Mouse (Mus musculus): ENCODE measurements at regions not wholly inside any gene's neighbourhood (a gene's known extent, or its start where the extent isn't known, plus 50 kb on each side); places are given as distances from the start of the nearest gene placed in this dataset.

DNA sequence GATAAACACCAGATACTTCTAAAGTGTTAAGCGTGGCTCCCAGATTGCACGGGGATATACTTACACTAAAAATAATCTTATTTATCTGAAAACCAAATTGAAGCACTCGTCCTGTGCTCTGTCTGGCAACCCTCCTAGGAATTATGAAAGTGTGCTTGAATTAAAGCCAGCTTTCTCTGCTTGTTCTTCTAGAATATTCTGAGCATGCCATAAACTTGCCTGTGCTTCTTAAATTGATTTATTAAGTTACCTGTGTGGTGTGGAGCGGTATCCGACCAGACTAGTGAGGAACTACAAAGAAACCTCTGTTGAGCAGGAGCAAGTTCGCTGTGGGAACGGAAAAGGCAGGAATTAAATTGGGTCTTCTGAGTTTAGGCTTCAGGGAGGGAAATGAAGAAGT lies 154.0 kb upstream of the Gmds start:
- Histone ChIP-seq H3K27me3 (ENCODE audit: control insufficient read depth, insufficient read depth, low read length) (0 out of 2 replicates have a peak, but pooled peaks cover 4% of the 10 kb centered on the region), H3K4me2 (ENCODE audit: low read depth, low read length) (peak overlapping the region; percentile 1; the same call in 1 of the 2 replicates), H3K27ac (ENCODE audit: low read length) (no peak overlapping the region), H3K36me3 (ENCODE audit: control insufficient read depth, insufficient read depth, low read length) (no peaks in the 10 kb centered on the region), H3K4me1 (ENCODE audit: control insufficient read depth, insufficient read depth, low read length) (0 out of 2 replicates have a peak, but pooled peaks cover 3% of the 10 kb centered on the region), H3K4me3 (replicated peaks; ENCODE audit: low read length) (no peak overlapping the region), H3K9me3 (replicated peaks; ENCODE audit: control insufficient read depth, low read length) (no peaks in the 10 kb centered on the region), H3K9ac (ENCODE audit: low read length) (no peak overlapping the region)
- no peak for ATAC-seq (ENCODE audit: insufficient read depth, low FRiP score)
- 50% methylated on average over 7 of the region's 7 CpGs for WGBS

DNA sequence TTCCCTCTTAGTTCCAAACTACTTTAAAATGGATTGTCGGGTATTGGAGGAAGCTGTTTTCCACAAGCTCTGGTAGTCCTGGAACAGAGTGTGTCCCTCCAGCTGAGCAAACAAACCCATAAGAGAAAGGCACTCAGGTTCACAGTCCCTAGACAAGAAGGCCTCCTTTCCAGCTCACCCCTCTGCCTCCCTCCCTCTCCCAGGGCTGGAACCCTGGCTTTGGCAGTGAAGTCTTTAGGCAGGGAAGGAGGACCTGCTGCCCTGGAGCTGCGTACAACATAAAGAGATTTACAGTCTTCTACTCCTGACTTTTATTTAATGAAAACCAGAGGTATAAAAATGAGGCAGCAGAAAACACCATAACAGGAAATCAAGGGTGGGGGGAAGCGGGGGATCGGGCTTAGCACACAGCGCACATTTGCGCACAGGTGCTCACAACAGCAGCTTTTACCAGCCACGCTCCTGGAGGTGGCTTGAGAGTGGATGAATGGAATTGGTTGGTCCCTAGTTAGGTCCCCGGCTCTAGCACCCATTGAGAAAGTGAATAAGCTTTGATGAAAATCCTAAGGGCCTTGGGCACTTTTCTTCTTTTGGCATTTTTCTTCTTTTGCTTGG lies 143.0 kb upstream of the Gmds start:
- 72% methylated on average over 8 of the region's 8 CpGs for WGBS
- peak; percentile 50; the same call in 1 of the 2 replicates for ATAC-seq (ENCODE audit: insufficient read depth, low FRiP score)
- no peaks in the 10 kb centered on the region for H3K36me3 ChIP-seq (ENCODE audit: control insufficient read depth, insufficient read depth, low read length)
- H3K4me1 ChIP-seq (ENCODE audit: control insufficient read depth, insufficient read depth, low read length) = no peaks in the 10 kb centered on the region
- no peaks in the 10 kb centered on the region for H3K27me3 ChIP-seq (ENCODE audit: control insufficient read depth, insufficient read depth, low read length)
- no peak overlapping the region for H3K9ac ChIP-seq (ENCODE audit: low read length)
- no peak overlapping the region for H3K4me3 ChIP-seq (replicated peaks; ENCODE audit: low read length)
- no peak overlapping the region for H3K27ac ChIP-seq (ENCODE audit: low read length)
- no peaks in the 10 kb centered on the region for H3K9me3 ChIP-seq (replicated peaks; ENCODE audit: control insufficient read depth, low read length)
- H3K4me2 ChIP-seq (ENCODE audit: low read depth, low read length) = no peak overlapping the region

DNA sequence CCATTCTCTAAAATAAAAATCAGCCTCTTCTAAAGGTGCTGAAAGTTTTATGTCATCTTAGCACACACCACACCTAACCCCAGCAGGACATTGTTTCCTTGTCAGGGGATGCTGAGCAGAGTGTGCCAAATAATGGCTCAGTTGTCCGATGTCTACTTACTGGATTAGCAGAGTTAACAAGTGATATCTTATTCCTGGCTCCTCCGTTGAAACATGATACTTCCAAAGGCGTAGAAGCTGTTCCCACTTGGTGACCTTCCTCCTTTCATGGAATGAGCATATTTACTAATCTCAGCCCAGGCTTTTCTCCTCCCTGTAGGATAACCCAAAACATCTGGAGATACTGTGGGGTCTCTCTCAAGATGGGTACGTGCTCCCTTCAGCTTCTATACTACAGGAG lies 141.5 kb upstream of the Gmds start:
- no peaks in the 10 kb centered on the region for H3K4me1 ChIP-seq (ENCODE audit: control insufficient read depth, insufficient read depth, low read length)
- no peak for ATAC-seq (ENCODE audit: insufficient read depth, low FRiP score)
- no peaks in the 10 kb centered on the region for H3K9me3 ChIP-seq (replicated peaks; ENCODE audit: control insufficient read depth, low read length)
- H3K9ac ChIP-seq (ENCODE audit: low read length) = no peak overlapping the region
- H3K36me3 ChIP-seq (ENCODE audit: control insufficient read depth, insufficient read depth, low read length) = no peaks in the 10 kb centered on the region
- H3K27me3 ChIP-seq (ENCODE audit: control insufficient read depth, insufficient read depth, low read length) = no peaks in the 10 kb centered on the region
- H3K27ac ChIP-seq (ENCODE audit: low read length) = no peak overlapping the region
- H3K4me2 ChIP-seq (ENCODE audit: low read depth, low read length) = no peak overlapping the region
- H3K4me3 ChIP-seq (replicated peaks; ENCODE audit: low read length) = no peak overlapping the region
- 21% methylated on average over 4 of the region's 4 CpGs for WGBS

DNA sequence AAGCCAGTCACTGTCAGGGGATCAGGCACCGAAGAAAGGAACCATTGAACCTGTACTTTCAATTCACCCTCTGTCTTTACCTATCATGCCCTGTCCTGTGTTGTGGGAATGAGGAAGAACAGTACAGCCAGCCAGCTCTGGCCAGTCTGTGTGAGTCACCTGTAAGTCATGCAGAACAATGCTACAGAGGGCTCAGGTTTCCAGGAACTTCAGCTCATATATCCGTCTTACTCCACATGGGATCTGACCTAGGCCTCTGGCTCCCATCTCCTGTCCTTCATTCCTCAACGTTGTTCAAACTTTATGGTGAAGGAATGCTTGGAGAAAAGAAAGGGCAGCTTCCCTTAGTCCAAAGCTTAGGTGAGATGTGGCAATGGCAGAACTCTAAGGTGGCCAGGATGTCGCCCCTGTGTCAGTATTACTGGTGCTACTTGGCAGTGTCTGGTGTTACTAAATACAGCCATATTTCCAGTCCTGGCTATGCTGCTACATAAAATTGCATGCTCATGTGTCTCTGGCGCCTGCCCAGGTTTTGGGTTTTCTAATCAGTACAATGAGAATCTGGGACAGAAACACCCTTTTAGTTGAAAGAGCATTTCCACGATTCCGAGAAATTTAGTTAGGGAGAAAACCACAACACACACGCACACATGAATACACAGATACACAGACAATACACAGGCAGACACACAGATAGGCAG lies 140.7 kb upstream of the Gmds start:
- H3K9me3 ChIP-seq (replicated peaks; ENCODE audit: control insufficient read depth, low read length) = no peaks in the 10 kb centered on the region
- H3K9ac ChIP-seq (ENCODE audit: low read length) = no peak overlapping the region
- no peak overlapping the region for H3K4me3 ChIP-seq (replicated peaks; ENCODE audit: low read length)
- H3K4me2 ChIP-seq (ENCODE audit: low read depth, low read length) = no peak overlapping the region
- WGBS = 74% methylated on average over 8 of the region's 8 CpGs
- no peaks in the 10 kb centered on the region for H3K4me1 ChIP-seq (ENCODE audit: control insufficient read depth, insufficient read depth, low read length)
- no peaks in the 10 kb centered on the region for H3K27me3 ChIP-seq (ENCODE audit: control insufficient read depth, insufficient read depth, low read length)
- H3K27ac ChIP-seq (ENCODE audit: low read length) = no peak overlapping the region
- H3K36me3 ChIP-seq (ENCODE audit: control insufficient read depth, insufficient read depth, low read length) = no peaks in the 10 kb centered on the region
- peak; percentile 66; the same call in 1 of the 2 replicates for ATAC-seq (ENCODE audit: insufficient read depth, low FRiP score)

DNA sequence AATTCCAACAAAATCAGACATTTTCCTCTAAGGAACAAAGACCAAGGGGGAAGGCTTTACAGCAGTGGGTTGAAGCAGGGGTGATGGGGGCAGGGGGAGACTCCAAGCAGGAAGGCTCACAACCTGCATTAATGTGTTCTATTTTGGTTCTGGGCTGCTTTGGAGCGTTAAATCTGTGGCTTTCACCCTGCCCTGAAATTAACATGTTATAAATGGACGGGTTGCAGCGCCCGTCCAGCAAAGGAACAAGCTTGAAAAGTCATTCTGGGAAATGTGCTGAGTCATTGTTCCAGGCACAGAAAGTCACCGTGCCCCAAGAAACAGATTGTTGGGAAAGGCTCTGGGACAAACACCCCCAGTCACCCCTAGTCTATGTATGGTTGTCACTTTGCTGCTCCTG lies 127.2 kb upstream of the Gmds start:
- ATAC-seq (ENCODE audit: insufficient read depth, low FRiP score) = no peak
- Histone ChIP-seq H3K27ac (ENCODE audit: low read length) (no peak overlapping the region), H3K4me1 (ENCODE audit: control insufficient read depth, insufficient read depth, low read length) (no peaks in the 10 kb centered on the region), H3K9me3 (replicated peaks; ENCODE audit: control insufficient read depth, low read length) (no peaks in the 10 kb centered on the region), H3K4me3 (replicated peaks; ENCODE audit: low read length) (no peak overlapping the region), H3K9ac (ENCODE audit: low read length) (no peak overlapping the region), H3K36me3 (ENCODE audit: control insufficient read depth, insufficient read depth, low read length) (no peaks in the 10 kb centered on the region), H3K4me2 (ENCODE audit: low read depth, low read length) (no peak overlapping the region), H3K27me3 (ENCODE audit: control insufficient read depth, insufficient read depth, low read length) (no peaks in the 10 kb centered on the region)
- 48% methylated on average over 5 of the region's 5 CpGs for WGBS

DNA sequence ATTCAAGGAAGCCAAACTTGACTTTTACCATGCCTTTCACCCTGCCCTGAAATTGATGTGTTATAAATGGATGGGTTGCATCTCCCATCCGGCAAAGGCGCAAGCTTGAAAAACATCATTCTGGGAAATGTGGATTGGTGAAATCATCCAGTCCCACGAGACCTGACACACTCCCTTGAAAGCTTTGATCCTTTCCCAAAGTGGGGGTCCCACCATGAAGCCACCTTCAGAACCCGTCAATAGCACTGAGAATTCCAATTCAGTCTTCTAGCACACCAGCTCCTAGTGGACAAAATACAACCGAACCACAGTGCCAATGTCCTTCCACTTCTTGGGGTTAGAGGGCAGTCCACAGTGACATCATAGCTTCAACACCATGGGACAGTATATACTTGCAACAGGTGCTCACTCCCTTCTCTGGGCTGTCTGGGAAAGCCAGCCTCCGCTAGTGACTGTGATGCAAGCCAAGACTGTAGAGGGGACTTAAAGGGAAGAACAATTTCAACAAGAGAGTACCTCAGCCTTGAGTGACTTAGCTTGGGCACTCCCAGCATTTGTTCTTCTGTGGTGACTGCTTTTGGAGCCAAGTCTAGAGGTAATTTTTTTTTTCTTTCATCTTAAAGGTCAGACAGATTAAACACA lies 126.6 kb upstream of the Gmds start:
- no peak for ATAC-seq (ENCODE audit: insufficient read depth, low FRiP score)
- no peak overlapping the region for H3K9ac ChIP-seq (ENCODE audit: low read length)
- no peak overlapping the region for H3K4me2 ChIP-seq (ENCODE audit: low read depth, low read length)
- H3K4me1 ChIP-seq (ENCODE audit: control insufficient read depth, insufficient read depth, low read length) = no peaks in the 10 kb centered on the region
- WGBS = 90% methylated on average over 6 of the region's 6 CpGs
- no peaks in the 10 kb centered on the region for H3K9me3 ChIP-seq (replicated peaks; ENCODE audit: control insufficient read depth, low read length)
- H3K27me3 ChIP-seq (ENCODE audit: control insufficient read depth, insufficient read depth, low read length) = no peaks in the 10 kb centered on the region
- H3K4me3 ChIP-seq (replicated peaks; ENCODE audit: low read length) = no peak overlapping the region
- H3K36me3 ChIP-seq (ENCODE audit: control insufficient read depth, insufficient read depth, low read length) = no peaks in the 10 kb centered on the region
- no peak overlapping the region for H3K27ac ChIP-seq (ENCODE audit: low read length)

DNA sequence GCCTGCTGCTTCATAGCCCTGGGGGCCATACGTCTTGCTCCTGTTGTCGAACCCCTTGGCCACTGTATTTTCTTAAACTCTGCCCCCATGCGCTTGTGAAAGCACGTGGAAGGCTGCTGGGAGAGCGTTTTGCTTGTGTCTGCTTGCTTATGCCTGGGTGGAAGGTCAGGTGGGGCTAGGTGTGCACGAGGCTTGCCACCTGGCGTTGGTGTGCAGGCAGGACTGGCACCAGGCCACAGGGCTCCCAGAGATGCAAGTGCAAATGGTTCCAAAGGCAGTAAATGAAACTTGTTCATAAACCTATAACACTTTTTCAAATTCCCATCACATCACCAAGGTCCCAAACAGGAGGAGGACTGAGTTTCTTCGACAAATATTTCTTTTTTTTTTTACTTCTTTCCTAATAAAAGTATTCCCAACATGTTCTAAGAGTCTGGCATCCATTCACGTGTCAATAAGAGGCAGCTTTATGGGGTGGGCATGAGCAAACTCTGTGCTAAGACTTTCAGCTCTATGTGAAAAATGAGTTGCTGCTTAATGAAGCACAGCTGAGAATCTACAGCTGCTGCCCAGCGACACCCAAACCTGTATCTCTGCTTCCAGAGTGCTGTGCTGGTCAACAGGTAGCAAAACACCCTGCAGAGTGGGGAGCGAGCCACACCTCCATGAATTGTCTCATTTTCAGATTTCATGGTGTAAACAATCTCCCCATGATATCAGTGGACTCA lies 116.0 kb upstream of the Gmds start:
- no peaks in the 10 kb centered on the region for H3K9me3 ChIP-seq (replicated peaks; ENCODE audit: control insufficient read depth, low read length)
- H3K27ac ChIP-seq (ENCODE audit: low read length) = no peak overlapping the region
- no peak for ATAC-seq (ENCODE audit: insufficient read depth, low FRiP score)
- H3K4me1 ChIP-seq (ENCODE audit: control insufficient read depth, insufficient read depth, low read length) = no peaks in the 10 kb centered on the region
- no peak overlapping the region for H3K4me3 ChIP-seq (replicated peaks; ENCODE audit: low read length)
- H3K36me3 ChIP-seq (ENCODE audit: control insufficient read depth, insufficient read depth, low read length) = no peaks in the 10 kb centered on the region
- no peak overlapping the region for H3K4me2 ChIP-seq (ENCODE audit: low read depth, low read length)
- WGBS = 71% methylated on average over 11 of the region's 11 CpGs
- H3K27me3 ChIP-seq (ENCODE audit: control insufficient read depth, insufficient read depth, low read length) = no peaks in the 10 kb centered on the region
- no peak overlapping the region for H3K9ac ChIP-seq (ENCODE audit: low read length)

DNA sequence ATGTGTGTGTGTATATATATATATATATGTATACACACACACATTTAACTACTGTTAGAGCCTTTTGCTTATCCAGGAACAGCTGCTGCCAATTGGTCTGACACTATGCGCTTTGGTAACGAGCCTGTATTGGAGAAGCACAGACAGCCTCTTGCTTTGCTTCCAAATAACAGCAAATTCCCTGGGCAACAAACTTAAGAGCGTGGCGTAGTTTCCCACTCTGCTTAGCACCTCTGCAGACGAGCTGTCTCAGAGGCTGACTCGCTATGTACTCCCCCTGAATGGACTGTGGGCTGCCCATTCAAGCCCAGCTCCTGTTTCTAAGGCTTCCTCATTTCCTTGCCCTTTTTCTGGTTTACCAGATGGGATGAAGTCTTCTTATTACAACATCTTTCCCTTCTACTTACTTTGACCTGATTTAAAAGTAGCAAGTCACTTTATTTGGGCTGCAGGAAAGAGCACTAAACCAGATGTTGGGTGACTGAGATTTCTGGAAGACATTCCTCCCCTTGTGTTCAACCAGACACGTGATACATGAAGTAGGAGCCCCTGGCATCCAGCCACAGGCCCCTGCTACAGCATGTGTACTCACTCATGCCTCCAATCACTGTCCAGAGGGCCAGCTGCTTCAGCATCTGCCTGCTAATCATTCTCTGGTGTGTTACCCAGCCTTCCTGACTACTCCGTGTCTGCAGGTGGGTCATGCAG lies 111.3 kb upstream of the Gmds start:
- ATAC-seq (ENCODE audit: insufficient read depth, low FRiP score) = peak; percentile 66; the same call in 1 of the 2 replicates
- no peaks in the 10 kb centered on the region for H3K9me3 ChIP-seq (replicated peaks; ENCODE audit: control insufficient read depth, low read length)
- no peaks in the 10 kb centered on the region for H3K27me3 ChIP-seq (ENCODE audit: control insufficient read depth, insufficient read depth, low read length)
- 49% methylated on average over 8 of the region's 8 CpGs for WGBS
- H3K27ac ChIP-seq (ENCODE audit: low read length) = 0 out of 2 replicates have a peak overlapping the region, but pooled peaks have one; percentile 13
- no peak overlapping the region for H3K9ac ChIP-seq (ENCODE audit: low read length)
- no peak overlapping the region for H3K4me3 ChIP-seq (replicated peaks; ENCODE audit: low read length)
- H3K4me2 ChIP-seq (ENCODE audit: low read depth, low read length) = no peak overlapping the region
- no peaks in the 10 kb centered on the region for H3K4me1 ChIP-seq (ENCODE audit: control insufficient read depth, insufficient read depth, low read length)
- no peaks in the 10 kb centered on the region for H3K36me3 ChIP-seq (ENCODE audit: control insufficient read depth, insufficient read depth, low read length)

Data from stomach, embryonic 16.5 days (tissue).